Mouse (Mus musculus) heart, adult 8-10 months (tissue): ENCODE data around the gene Mcub. TPM values are rescaled to one million over a fixed set of nuclear protein-coding genes. Genes with fewer than 3 reads are reported as not detected.

Experiments used
- DNase-seq: peaks from one replicate; pipeline ENCODE4 v3.0.0; 2022; ENCODE audit warnings: low spot score
- total RNA-seq, 4 experiments: library from RNA; stranded (reverse); gene quantifications; 2 replicates each; pipeline ENCODE4 v1.2.4; 2022

Gene Mcub
- total RNA-seq, 4 experiments from 2014 or later = 1.1 to 2.5 (median 1.6) TPM

DNA sequence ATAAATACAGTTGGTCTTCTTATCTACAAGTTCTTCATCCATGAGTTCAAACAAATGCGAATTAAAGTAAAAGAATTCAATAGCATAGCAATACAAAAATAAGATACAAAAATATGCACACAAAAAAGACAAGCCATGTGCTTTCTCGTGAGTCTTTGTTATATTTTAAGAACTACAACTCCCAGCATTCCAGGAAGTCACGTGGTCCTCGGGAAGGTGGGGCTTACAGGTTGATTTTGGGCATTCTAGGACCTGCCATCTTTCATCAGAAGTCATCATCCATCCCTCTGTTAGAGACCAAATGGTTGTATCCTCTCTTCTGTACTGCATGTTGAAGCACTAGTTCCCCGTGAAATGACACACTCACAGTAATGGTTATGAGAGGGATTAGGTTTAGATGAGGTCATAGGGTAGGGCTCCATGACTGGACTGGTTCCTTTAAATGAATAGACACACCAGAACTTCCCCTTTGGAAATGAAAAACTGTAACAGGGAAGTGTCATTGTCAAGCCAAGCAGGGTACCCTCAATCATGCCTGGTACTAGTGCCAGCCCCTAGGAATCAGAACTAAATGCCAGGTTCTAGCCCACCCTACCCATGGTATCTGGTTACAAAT is 20.7 kb downstream of the Mcub start:
- DNase-seq = no peak

DNA sequence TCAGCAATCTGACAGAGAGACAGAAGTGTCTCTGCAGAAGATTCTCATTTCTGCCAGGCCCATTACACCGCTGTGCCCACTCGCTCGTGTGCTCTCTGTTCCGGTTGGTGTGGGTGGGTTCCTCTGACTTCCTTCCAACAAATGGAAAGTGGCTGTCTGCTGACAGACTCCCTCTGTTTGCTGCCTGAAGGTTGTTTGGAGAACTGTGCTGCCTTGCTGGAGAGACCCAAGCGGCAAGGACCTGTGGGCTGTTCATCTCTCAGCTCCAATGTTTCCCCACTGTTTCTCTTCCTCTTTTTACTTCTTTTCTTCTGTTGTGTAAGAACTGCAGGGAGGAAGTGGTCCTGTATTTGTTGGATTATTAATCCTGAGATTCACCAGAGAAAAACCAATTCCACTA is 21.6 kb downstream of the Mcub start:
- peak; percentile 18 for DNase-seq

DNA sequence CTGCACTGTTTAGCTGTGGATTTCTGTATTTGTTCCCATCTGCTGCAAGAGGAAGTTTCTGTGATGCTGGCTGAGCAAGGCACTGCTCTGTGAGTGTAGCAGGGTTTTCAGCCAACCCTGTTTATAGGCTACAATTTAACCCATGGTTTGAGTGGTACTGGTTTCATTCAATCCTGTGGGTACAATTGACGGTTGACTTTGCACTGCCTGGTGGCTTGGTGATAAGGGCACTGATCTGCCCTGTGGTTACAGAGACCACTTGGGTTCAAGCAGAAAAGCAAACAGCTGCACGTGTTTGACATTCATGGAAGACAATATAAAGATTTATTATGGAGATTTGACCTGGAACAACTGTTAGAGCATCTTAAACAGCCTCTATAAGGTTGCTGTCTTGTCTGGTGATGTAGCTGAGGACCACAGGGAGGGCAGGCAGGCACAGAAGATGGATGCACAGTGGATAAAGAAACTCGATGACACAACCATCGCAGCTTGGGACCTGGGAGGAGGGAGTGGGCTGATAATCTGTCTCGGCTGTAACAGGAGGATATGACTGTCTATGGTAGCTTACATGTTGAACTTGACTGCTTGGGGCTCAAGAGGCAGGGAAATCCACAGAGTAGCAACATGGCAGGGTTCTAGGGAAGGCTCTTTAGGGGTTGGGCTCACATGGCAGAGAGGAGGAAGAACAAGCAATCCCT is 23.6 kb downstream of the Mcub start:
- DNase-seq = no peak

DNA sequence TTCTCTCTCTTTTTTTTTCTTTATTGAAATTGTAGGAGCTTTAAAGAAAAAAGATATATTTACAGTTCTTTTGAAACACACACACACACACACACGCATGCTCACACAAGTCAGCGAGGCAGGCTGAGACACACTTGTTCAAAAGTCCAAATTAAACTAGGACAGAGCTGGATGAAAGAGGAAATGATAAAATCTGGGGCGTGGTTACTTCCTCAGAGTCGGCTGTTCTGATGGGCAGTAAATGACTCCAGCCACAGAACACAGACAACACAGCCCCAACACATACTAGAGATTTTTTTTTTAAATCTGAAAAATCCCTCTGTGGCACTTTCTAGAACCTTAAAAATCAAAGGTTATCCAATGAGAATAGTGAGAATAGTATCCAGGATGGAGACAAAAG is 26.2 kb downstream of the Mcub start:
- peak; percentile 31 for DNase-seq

DNA sequence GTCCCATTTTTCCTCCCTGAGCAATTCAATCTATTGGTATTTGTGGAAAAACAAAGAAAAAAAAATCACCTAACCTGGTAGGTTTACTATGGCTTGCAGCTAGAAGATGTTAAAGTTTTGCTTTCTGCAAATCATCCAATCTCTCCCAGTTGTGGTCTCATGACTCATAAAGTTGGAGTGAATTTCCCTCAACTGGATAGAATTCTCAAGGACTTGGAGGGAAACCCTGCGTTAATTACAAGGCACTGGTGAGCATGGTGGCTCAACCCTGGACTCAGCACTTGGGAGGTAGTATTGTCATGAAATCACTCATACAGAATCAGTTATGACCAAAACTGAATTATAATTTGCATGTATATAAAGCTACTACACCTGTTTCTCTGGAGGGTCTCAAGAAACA is 28.7 kb downstream of the Mcub start:
- no peak for DNase-seq

DNA sequence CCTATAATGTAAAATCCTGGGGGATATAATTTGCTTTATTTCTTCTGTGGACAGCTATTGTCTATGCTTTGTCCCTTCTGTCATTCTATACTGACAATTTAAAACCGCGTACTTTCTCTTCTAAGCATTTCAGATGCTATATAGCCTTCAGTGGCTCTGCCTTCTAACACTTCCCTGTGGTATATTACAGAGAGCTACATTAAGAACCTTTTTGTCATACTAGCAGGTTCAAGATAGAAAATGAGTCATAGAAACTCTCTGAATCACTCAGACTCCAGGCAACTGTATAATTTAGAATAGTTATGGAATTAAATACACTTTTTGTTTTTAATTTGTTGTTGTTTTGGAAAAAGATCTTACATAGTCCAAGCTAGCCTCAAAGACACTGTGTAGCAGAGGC is 29.2 kb downstream of the Mcub start:
- DNase-seq = no peak

DNA sequence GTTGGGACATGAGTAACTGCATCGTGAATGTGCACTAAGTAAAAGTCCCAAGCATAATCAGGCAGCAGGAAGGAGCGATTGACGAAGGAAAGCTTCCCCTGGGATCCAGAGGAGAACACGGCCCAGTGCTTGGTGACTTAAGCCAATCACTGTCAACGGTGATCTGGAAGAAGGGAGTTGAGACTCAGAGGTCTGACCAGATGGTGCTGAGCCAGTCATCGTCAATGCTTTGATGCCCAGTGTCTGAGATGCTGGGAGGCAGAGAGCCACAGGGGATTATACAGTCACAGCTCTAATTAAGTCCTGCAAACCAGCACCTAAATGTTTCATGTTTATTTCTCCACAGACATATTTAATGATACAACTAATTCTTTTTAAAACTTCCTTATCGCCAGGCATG is 30.9 kb downstream of the Mcub start:
- no peak for DNase-seq

DNA sequence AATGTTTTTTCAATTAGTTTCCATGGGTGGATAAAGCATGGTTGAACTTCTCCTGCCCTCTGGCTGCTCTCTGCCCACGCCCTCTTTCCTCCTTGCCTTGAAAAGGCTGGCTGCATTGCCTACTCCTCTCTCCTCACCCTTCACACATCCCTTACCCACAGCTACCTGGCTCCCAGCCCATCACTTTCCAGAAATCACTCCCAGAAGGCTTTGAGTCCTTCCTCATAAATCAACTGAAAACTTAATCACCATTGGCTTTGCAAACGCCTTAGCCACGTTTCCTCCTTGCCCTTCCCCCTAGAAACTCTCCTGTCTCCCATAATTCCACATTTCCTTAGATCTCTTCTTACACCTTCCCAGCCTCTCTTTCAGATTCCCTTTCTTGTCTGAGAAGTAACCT is 32.2 kb downstream of the Mcub start:
- DNase-seq = no peak

DNA sequence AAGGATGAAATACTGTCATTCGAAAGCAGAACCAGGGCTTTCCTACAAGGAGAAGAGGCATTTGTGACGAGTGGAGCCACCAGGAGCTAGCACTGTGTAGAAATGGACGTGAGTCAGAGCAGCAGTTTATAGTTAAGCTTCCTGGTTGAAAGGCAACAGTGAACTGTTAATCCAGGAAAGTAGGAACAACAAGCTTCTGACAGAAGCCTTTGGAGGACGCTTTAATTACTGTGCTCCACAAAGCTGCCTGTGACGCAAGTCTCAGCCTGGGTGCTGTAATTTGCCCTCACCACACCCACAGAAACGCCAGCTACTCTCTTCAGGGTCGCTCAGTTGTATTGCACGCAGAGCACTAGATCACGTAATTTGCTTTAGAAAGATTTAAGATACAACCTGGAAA is 33.4 kb downstream of the Mcub start:
- DNase-seq = no peak

DNA sequence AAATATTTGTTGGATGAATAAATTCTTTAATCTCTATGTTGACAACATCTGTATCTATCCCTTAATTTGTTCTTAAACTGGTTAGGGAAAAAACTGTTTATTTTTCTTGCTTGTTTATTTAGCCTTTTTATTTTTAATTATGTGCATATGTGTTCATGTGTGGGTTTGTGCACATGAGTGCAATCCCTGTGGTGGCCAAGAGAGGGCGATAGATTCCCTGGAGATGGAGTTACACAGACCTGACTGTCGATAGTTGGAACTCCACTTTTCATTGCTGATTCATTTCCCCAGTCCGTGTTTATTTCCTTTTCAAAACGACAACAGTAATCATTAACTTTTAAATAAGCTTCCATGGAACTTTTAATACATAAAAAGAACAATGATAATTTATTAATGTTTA is 37.6 kb downstream of the Mcub start:
- DNase-seq = no peak

DNA sequence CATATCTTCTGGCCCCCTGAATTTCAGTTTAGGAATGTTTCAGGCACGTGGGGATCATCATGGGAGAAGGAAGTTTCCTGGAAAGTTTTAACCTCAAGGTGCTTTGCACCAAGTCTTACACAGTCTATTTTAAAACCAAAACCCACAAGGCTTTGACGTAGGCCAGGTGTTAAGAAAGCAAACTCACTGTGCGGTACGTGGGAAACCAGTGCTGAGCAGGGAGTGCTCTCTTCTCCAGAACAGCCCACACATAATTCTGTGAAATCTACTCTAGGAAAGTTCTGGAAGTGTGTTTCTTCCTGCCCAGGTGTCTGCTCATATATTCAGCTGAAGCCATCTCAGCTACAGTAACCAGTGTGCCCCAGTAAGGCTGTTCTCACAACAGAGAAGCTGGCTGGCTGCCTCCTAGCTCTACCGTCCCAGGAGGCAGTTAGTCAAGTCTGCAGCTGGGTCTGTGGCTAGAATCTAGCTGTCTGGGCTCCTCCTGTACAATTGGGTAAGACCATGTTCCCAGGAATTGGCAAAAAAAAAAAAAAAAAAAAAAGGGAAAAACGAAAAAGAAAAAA is 39.7 kb downstream of the Mcub start:
- DNase-seq = peak; percentile 21

DNA sequence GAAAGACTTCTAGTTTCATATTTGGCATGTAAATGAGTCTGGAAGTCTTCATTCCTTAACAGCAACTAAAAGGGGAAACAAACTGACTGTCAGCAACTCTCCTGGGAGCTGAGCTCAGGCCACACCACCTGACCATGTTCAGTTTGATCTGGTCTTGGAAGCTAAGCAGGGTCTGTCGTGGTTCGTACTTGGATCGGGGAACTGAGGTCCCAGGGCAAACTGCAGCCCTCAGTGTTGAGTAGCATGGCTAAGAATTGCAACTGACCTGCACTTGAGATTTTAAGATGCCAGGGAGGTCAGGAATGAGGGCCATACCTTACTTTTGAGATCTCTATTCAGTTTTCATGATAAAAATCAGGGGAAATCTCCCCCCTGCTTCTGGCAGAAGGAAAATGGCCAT is 44.1 kb downstream of the Mcub start:
- DNase-seq = no peak

DNA sequence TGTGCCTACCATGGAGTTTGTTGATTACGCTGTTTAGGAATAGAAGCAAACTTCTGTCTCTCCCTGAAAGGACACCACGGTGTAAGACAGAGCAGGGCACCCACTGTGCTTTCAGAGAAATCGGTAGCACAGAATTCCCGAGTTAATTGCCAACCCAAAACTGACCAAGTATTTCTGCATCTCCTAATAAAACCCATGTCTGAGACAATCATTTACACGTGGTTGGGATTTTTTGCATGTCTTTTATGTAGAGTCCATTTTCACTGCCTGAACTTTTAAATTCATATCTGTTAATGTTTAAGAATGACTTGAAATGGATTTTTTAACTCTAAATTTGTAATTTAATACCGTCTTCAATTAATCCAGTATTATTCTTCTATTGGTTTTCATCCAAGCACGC is 46.4 kb downstream of the Mcub start:
- no peak for DNase-seq

DNA sequence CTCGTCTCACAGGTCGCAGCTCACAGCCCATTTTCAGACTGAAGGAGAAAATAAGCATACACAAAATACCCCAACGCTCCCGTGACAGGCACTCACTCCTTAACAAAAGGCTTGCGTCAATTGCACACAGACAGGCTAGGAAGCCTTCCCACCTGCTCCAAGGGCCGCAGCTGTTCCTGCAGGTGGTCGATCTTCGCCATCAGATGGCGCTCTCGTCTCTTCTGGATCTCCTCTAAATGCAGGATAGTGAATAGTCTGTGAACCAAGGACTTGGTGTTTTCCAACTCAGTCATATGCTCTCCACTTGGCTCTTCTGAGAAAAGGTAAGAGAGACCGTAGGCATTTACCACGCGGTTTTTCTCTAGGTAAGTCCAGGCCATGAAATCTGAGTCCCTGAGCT is 51.6 kb downstream of the Mcub start:
- peak; percentile 52 for DNase-seq

DNA sequence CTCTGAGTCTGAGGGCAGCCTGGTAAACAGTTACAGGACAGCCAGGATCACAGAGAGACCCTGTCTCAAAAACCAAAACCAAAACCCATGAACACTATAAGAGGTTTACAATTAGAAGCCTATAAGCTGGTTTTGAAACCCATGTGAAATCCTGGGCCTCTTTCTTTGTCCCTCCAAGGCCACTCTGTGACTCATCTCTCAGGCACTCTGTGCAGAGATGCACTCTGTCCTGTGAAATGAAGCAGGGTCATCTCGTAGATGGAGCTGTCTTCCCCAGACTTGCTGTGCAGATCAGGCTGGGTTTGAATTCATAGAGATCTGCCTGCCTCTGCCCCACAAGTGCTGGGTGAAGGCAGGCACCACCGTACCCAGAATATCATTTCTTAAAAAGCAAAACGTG is 52.6 kb downstream of the Mcub start:
- DNase-seq = no peak

DNA sequence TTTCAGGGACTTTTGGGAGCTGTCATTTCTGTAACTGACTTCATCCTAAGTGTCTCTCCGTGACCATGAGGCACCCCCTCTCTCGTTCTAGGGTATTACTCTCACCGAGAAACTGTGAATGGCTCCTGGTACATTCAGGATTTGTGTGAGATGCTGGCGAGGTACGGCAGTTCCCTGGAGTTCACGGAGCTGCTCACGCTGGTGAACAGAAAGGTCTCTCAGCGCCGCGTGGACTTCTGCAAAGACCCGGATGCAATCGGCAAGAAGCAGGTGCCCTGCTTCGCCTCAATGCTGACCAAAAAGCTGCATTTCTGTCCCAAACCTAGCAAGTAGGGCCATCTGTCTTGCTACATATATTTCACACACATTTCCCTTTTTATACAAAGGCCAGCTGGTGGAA is 56.8 kb downstream of the Mcub start:
- no peak for DNase-seq

DNA sequence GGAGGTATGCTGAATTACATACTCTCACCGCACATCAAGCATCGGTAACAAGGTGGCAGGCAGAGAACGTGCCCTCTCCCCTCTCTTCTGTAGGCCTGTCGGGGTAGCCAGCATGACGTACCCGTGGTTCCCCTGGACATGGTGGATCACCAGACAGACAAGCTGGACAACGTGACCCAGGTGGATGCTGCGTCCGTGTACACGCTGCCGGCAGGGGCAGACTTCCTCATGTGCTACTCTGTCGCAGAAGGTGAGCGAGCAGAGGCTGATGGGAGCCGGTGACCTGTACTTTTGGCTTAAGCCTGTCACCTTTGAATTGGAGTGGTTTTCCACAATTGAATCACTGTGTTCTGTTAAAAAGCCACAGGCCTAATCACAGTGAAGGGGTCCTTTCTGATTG is 58.0 kb downstream of the Mcub start:
- DNase-seq = no peak

DNA sequence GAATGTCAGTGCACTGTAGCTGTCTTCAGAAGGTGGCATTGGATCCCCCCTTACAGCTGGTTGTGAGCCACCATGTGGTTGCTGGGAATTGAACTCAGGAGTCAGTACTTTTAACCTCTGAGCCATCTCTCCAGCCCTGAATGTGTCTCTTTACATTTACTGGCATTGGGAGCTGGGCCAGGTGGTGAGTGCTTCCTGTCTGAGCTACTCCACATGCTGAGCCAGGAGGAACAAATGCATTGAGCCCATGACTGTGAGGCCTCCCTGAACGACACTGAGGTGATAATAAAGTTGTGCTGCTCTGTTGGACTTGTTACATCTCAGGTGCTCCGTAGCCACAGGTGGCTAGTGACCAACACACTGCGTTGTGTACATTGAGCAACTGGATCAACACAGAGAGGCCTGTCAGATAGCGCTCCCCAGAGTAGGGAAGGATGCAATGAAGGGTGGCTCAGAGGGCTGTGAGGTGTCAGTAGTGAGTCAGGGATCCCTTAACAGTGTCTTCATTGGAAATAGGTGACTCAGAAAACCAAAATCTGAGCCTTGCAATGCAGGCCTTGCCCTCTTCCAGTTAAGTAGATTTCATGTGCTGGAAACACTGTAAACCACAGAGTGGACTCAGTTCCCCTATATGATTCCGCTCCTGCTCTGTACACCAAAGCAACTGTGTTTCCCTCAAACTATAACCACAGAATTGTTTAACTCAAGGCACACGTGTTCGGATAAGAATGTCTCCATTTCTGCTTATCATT is 65.4 kb downstream of the Mcub start:
- no peak for DNase-seq

DNA sequence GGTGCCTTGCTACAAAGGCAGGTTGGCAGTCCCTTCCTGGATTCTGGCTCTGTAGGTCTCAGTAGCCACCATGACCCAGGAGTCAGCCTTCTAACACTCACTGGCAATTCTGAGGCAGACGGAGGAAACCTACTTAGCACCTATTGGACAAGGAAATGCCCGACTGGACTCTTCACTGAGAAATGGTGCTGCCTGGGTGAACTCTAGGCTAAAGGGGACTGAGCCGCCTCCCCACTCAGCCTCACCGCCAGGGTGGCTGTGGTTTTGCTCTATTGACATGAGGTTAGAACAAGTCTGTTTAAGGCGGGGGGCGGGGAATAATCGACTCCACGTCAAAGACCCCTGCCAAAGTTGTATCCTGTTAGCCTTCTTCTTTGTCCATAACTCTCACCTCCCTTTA is 66.1 kb downstream of the Mcub start:
- DNase-seq = no peak

DNA sequence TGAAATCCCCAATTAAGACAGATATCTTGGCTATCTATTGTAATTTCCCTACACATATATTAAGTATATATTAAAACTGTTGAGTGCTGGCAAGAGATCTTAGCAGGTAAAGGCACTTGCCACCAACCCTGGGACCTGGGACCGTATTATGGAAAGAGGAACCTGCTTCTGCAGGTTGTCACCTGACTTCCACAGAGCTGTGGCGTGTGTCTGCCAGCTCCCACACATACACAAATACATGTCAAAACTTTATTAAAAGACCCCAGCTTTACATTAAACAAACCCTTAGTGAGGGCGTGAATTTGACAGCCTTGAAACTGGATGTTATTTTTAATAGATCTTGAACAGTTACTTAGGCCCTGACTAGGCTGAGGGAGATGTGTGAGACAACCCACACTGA is 66.6 kb downstream of the Mcub start:
- no peak for DNase-seq

DNA sequence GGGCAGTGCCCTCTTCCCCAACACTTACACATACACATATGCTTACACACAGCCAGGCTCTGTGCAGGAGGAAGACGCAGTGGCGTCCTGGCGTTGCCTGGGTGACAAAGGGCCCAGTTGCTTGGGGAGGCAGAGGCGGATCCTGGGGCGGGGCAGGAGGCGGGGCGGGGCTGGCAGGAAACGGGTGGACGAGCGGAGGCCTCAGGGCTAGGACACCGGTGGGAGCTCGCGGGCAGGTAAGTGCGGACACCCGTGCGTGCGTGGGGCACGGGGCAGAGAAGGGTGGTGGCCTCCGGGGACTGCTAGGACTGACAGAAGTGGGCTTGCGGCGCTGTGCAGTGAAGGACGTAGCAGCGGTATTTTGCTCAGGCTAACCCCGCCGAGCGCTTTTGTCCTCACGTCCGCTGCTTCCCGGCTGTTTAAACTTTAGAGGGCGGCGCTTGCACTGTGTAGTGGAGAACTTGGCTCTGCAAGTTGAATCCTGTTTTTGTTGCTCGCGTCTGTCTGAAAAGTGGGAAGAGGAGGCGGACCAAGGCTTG is 68.7 kb downstream of the Mcub start, which contains the start of gene Casp6:
Casp6 (plus strand) TSS at position 155 of the 539 bp plus-strand sequence.
- DNase-seq = peak; percentile 67

DNA sequence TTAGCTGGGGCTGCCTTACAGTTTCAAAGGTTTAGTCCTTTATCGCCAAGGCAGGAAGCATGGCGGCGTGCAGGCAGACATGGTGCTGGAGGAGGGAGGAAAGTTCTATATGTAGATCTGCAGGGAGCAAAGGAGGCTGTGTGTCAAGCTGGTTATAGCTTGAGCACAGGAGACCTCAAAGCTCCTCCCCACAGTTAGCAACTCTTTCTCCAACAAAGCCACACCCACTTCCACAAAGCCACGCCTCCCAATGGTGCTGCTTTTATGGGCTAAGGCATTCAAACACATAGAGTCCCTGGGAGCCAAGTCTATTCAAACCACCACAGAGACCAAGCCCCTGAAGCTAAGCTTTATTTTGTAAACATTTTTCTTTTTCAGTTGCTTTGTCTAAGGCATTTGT is 71.1 kb downstream of the Mcub start:
- DNase-seq = no peak
